Mouse (Mus musculus) sigmoid colon, adult 10 weeks (tissue): Measurements from ENCODE around the gene Swap70. TPM values are rescaled to one million over a fixed set of nuclear protein-coding genes. Genes with fewer than 3 reads are reported as not detected.

ENCODE experiments used
- polyA plus RNA-seq: library from polyadenylated mRNA; stranded (reverse); fragments of 350-450 nt; fragmentation: Illumina TruSeq; extraction: RNeasy Lipid Tissue Mini Kit (QIAGEN cat#74804); gene quantifications from one replicate; pipeline ENCODE4 v1.2.3, GENCODE M21; 2014; ENCODE audit warnings: low read depth, low replicate concordance

Swap70 gene
- 66.1 TPM for polyA plus RNA-seq

GRCm38 (mm10) chr7:110221586-110222481 is at the start of gene Swap70:
Gene Swap70, plus strand, starts transcription at chr7:110221711.

Other genes starting within 250 kb of the Swap70 start
- 123 TPM for gene Tmem41b, start 234.8 kb upstream of the Swap70 start, polyA plus RNA-seq
- 275 TPM for gene Ipo7, start 203.4 kb upstream of the Swap70 start, polyA plus RNA-seq
- 24.3 TPM for gene Zfp143, start 160.5 kb upstream of the Swap70 start, polyA plus RNA-seq
- gene Wee1, start 99.7 kb upstream of the Swap70 start, polyA plus RNA-seq, result 24.9 TPM